Mouse (Mus musculus) forebrain, embryonic 12.5 days (tissue): ENCODE measurements around the gene 4930452B06Rik. TPM values are rescaled to one million over a fixed set of nuclear protein-coding genes. Genes with fewer than 3 reads are reported as not detected.

Experiments used
- ATAC-seq: fragments of 200-750 bp; cut with Nextera tagmentation; 2 replicates; pipeline ENCODE4 v1.8.0; 2017; ENCODE audit warnings: moderate TSS enrichment; ENCODE audit not compliant: low FRiP score
- H3K27ac ChIP-seq: fragments of 300-500 bp; sonication (generic); 2 replicates; pipeline ENCODE4 v1.5.1; 2016; ENCODE audit warnings: mild to moderate bottlenecking
- H3K27me3 ChIP-seq: fragments of 300-500 bp; sonication (generic); 2 replicates; pipeline ENCODE4 v1.6.1; 2016; ENCODE audit warnings: mild to moderate bottlenecking
- H3K36me3 ChIP-seq: fragments of 300-500 bp; sonication (generic); replicated peaks from 2 replicates; pipeline ENCODE4 v1.6.1; 2016; ENCODE audit warnings: mild to moderate bottlenecking
- H3K4me1 ChIP-seq: fragments of 300-500 bp; sonication (generic); 2 replicates; pipeline ENCODE4 v1.6.1; 2016
- H3K4me2 ChIP-seq: fragments of 300-500 bp; sonication (generic); 2 replicates; pipeline ENCODE4 v1.6.1; 2016; ENCODE audit warnings: mild to moderate bottlenecking, moderate library complexity
- H3K4me3 ChIP-seq: fragments of 300-500 bp; sonication (generic); replicated peaks from 2 replicates; pipeline ENCODE4 v1.5.1; 2016; ENCODE audit warnings: mild to moderate bottlenecking
- H3K9ac ChIP-seq: fragments of 300-500 bp; sonication (generic); 2 replicates; pipeline ENCODE4 v1.6.1; 2016; ENCODE audit warnings: mild to moderate bottlenecking
- H3K9me3 ChIP-seq: fragments of 300-500 bp; sonication (generic); 2 replicates; pipeline ENCODE4 v1.6.1; 2016
- WGBS: fragments of 180-500 bp; shearing (Covaris S2); methylation state at CpG from one replicate; pipeline ENCODE4 v1.1.7; 2016; 5-methylcytosine and 5-hydroxymethylcytosine counted together
- polyA plus RNA-seq: library from polyadenylated mRNA; unstranded; fragments of >200 nt; fragmentation: Nextera tagmentation; extraction: Ambion mirVana; gene quantifications from 2 replicates; pipeline ENCODE4 v1.2.1, GENCODE M21; 2016

Gene 4930452B06Rik
- polyA plus RNA-seq, 1 experiment from 2014 or later: 12.4 TPM

DNA sequence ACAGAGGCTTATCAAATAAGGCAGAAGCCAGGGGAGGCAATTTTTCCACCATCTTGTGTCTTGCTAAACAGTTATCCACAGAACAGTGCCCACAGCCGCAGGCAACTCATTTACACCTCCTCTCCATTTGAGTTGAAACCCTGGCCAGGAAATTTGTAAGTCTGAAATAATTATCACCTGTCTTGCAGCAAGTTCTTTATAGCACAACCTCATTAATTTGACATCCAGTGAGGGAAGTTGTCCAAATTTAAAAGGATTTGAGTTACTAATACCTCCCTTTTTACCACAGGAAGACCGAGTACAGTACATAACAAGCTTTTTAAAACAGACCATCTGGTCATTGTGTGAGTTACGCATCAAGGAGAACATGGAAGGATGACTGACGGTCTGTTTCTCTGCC is 154.8 kb downstream of the 4930452B06Rik start:
- Histone ChIP-seq H3K4me1 (no peaks in the 10 kb centered on the region), H3K4me2 (no peak overlapping the region), H3K9ac (no peak overlapping the region), H3K4me3 (no peak overlapping the region), H3K36me3 (no peaks in the 10 kb centered on the region), H3K9me3 (no peaks in the 10 kb centered on the region), H3K27ac (peak overlapping the region; percentile 80), H3K27me3 (no peaks in the 10 kb centered on the region)
- ATAC-seq: peak; percentile 53; the same call in 1 of the 2 replicates
- 47% methylated on average over 4 of the region's 4 CpGs for WGBS

DNA sequence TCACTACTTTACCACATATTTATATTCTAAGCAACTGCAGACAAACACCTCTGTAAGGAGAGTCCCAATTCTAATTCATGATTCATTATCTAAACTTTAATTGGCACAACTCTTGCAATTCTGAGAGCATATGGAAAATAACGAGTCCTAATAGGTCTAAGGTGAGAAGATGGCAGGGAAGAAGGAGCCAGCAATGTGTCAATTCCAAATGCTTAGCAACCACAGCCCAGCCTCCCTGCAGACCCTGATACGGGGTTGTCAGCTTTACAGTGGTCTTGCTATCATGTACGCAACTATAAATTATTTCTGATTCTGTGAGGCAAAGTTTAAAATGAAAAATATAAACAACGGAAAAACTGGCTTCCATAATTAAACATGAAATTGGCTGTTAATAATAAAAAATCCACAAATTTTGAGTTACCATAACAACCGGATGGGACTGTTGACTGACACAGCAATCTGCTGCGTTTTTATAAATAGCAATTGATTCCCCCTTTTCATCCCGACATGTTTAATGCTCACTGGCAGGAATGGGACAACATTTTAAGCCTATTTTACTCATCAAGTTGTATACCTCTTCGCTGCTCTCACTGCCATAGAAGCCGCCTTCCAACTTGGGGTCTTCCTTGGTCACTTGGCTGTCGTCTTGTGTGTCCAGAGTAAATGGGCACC is 155.6 kb downstream of the 4930452B06Rik start:
- ATAC-seq: no peak
- 80% methylated on average over 10 of the region's 10 CpGs for WGBS
- H3K4me1 ChIP-seq: no peaks in the 10 kb centered on the region
- no peaks in the 10 kb centered on the region for H3K27me3 ChIP-seq
- no peaks in the 10 kb centered on the region for H3K36me3 ChIP-seq
- no peak overlapping the region for H3K4me2 ChIP-seq
- H3K9ac ChIP-seq: no peak overlapping the region
- H3K27ac ChIP-seq: peak overlapping the region; percentile 80
- H3K4me3 ChIP-seq: no peak overlapping the region
- no peaks in the 10 kb centered on the region for H3K9me3 ChIP-seq

DNA sequence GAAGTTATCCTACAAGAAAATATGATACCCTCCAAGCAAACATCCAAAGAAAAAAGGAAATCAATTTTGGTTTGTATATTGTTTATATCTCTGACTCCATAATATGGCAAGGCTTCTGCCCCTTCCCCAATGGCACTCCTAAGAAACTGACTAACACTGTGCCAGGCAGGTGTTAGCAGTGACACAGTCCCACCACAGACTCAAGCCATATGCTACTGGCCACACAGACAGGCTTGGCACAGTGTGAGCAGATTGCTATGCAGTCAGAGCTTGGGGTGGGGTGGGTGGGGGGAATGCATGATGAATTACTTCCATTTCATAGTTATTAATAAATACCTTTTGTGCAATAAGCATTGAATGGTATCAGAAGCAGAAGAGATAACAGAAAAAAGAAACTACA is 157.4 kb downstream of the 4930452B06Rik start:
- Histone ChIP-seq H3K4me3 (no peak overlapping the region), H3K9me3 (no peaks in the 10 kb centered on the region), H3K27ac (no peak overlapping the region), H3K36me3 (no peaks in the 10 kb centered on the region), H3K4me2 (no peak overlapping the region), H3K4me1 (no peaks in the 10 kb centered on the region), H3K9ac (no peak overlapping the region), H3K27me3 (no peaks in the 10 kb centered on the region)
- peak; percentile 31; the same call in 1 of the 2 replicates for ATAC-seq

DNA sequence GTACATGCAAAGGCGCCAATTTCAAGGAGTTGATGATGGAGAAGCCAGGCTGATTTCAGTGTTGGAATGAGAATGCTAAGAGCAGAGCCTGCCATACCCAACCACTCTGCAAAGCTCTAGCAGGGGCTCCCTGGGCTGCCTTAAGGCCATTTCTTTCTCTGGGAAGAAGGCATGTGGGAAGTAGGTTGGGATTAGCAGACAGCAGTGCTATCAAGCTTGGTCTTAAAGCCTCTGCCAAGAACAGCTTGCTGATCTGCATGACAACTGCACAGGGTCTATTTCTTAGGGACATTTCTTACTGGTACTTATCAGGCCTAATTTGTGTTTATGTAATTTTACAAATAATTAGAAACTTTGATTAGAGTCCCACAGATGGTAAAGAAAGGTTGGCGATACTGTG is 161.8 kb downstream of the 4930452B06Rik start:
- Histone ChIP-seq H3K27ac (no peak overlapping the region), H3K4me2 (no peak overlapping the region), H3K9me3 (no peaks in the 10 kb centered on the region), H3K36me3 (no peaks in the 10 kb centered on the region), H3K27me3 (no peaks in the 10 kb centered on the region), H3K4me3 (no peak overlapping the region), H3K9ac (no peak overlapping the region), H3K4me1 (no peaks in the 10 kb centered on the region)
- 89% methylated on average over 2 of the region's 2 CpGs for WGBS
- ATAC-seq: no peak

DNA sequence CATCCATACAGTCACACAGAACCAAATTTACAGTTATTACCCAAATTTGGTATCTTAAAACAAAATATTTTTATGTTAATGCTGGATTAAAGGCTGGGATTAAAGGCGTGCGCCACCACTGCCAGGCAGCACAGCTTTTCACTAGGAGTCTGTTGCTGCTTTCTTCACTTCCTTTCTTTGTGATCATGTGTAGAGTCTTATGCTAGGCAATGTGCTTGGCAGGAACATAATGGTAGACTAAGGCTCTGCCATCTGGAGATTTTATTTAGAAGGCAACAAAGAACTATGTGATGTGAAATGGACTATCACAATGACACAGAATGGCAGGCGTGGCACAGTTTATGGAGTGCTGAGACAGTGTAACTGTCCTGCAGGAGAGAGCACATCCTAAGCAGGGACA is 162.7 kb downstream of the 4930452B06Rik start:
- Histone ChIP-seq H3K36me3 (no peaks in the 10 kb centered on the region), H3K9me3 (no peaks in the 10 kb centered on the region), H3K27me3 (no peaks in the 10 kb centered on the region), H3K27ac (no peak overlapping the region), H3K4me3 (no peak overlapping the region), H3K4me2 (no peak overlapping the region), H3K4me1 (no peaks in the 10 kb centered on the region), H3K9ac (no peak overlapping the region)
- ATAC-seq: no peak
- 89% methylated on average over 3 of the region's 3 CpGs for WGBS

DNA sequence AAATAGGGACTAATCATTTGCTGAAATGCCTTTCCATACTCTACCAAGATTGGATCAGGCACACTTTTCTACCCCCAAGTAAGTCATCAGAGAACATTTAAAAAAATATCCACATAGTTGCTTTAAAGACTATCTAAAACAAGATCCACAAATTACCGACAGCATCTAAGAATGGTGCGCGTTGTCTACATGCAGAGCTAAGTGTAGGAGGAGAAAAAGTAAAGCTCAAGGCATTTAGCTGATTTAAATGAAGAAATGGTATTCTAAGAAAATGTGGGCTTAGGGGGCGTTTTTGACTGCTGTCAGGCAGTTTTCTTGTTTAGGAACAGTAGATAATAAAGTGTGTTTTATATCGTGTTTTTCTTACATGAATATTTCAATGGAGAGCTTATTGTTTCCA is 163.5 kb downstream of the 4930452B06Rik start:
- H3K4me1 ChIP-seq: no peaks in the 10 kb centered on the region
- no peaks in the 10 kb centered on the region for H3K36me3 ChIP-seq
- H3K27ac ChIP-seq: no peak overlapping the region
- no peak overlapping the region for H3K4me2 ChIP-seq
- H3K27me3 ChIP-seq: no peaks in the 10 kb centered on the region
- ATAC-seq: no peak
- H3K4me3 ChIP-seq: no peak overlapping the region
- WGBS: 91% methylated on average over 5 of the region's 5 CpGs
- H3K9ac ChIP-seq: no peak overlapping the region
- H3K9me3 ChIP-seq: no peaks in the 10 kb centered on the region

DNA sequence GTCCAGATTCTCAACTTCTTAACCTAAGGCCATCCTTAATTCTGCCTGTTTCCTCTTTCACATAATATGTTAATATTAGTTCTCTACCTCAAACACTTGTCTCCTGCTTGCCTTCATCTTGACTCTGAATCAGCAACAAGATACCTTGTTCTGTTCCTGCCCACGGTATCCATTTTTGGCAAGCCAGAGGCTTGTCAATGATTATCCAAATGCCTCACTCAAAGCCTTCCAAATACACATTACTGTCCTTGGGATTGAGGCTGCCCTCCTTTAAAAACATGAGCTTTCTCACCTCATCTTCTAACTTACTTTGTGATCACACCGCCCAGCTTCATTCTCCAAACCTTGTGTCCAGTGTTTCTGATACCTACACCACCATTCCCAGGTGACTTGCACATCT is 170.3 kb downstream of the 4930452B06Rik start:
- no peak for ATAC-seq
- Histone ChIP-seq H3K27me3 (no peaks in the 10 kb centered on the region), H3K9ac (no peak overlapping the region), H3K36me3 (no peaks in the 10 kb centered on the region), H3K9me3 (no peaks in the 10 kb centered on the region), H3K4me3 (no peak overlapping the region), H3K4me1 (no peaks in the 10 kb centered on the region), H3K27ac (no peak overlapping the region), H3K4me2 (no peak overlapping the region)
- 94% methylated on average over 2 of the region's 2 CpGs for WGBS

DNA sequence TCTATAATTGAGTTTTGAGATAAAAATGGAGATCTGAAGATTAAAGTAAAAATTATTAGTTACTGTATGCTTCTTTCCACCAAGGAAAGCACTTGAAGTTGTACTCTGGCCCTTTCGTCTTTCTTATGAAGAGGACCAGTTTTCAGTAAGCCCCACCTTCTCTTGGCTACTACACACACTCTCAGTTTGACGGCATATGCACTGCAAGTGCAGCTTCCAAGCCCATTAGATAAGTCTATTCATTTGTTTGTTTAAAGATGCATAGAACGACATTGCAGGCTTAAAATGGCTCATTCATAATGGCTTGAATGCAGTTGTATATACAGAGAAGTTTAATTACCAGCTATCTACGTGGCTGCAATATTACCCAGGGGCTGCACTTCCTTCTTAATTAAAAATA is 171.1 kb downstream of the 4930452B06Rik start:
- no peak overlapping the region for H3K4me2 ChIP-seq
- H3K36me3 ChIP-seq: no peaks in the 10 kb centered on the region
- H3K27me3 ChIP-seq: no peaks in the 10 kb centered on the region
- H3K27ac ChIP-seq: no peak overlapping the region
- no peak for ATAC-seq
- WGBS: 46% methylated on average over 4 of the region's 4 CpGs
- no peaks in the 10 kb centered on the region for H3K4me1 ChIP-seq
- no peaks in the 10 kb centered on the region for H3K9me3 ChIP-seq
- no peak overlapping the region for H3K4me3 ChIP-seq
- H3K9ac ChIP-seq: no peak overlapping the region

DNA sequence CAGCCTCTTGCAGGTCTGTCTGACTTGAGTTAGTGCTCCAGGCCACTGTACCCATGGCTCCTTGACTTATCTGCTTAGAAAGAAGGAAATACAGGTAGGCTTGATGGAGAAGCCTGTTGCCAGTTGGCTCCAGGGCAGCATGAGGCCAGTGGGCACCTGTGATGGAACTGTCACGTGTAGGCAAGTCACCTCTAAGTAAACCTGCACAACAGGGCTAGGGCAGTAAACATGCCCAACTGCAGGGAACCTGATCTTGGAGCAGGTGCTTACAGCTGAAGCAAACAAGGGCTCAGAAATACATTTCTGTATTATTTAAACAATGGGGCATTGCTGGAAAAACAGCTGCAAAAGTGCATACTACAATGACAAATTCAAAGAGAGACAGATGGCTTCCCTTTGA is 171.8 kb downstream of the 4930452B06Rik start:
- H3K27me3 ChIP-seq: no peaks in the 10 kb centered on the region
- H3K4me1 ChIP-seq: no peaks in the 10 kb centered on the region
- H3K4me3 ChIP-seq: no peak overlapping the region
- no peak overlapping the region for H3K4me2 ChIP-seq
- H3K27ac ChIP-seq: no peak overlapping the region
- no peak for ATAC-seq
- 75% methylated on average over 1 of the region's 1 CpGs for WGBS
- no peaks in the 10 kb centered on the region for H3K36me3 ChIP-seq
- H3K9me3 ChIP-seq: no peaks in the 10 kb centered on the region
- no peak overlapping the region for H3K9ac ChIP-seq

DNA sequence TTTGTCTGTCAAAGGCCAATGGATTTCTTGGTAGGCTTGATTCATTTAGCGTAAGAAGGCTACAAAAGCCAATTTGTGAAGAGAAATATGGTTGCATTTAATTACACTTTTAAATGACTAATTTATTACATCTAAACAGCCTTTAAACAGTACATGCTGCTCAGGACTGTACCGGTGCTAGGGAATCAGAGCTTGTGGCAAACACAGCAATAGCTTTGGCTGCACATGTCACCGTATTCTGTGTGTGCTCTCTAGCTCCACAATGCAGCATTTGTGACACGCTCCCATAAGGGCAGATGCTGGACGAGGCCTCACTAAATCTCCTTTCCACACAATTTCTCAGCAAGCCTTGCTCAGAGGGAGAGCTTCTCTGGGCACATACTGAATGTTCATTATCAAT is 187.9 kb downstream of the 4930452B06Rik start:
- H3K4me1 ChIP-seq: 0 out of 2 replicates have a peak, but pooled peaks cover 7% of the 10 kb centered on the region
- H3K9ac ChIP-seq: no peak overlapping the region
- no peaks in the 10 kb centered on the region for H3K27me3 ChIP-seq
- no peak overlapping the region for H3K4me2 ChIP-seq
- H3K36me3 ChIP-seq: no peaks in the 10 kb centered on the region
- ATAC-seq: no peak
- 62% methylated on average over 5 of the region's 5 CpGs for WGBS
- no peaks in the 10 kb centered on the region for H3K9me3 ChIP-seq
- H3K27ac ChIP-seq: no peak overlapping the region
- no peak overlapping the region for H3K4me3 ChIP-seq

DNA sequence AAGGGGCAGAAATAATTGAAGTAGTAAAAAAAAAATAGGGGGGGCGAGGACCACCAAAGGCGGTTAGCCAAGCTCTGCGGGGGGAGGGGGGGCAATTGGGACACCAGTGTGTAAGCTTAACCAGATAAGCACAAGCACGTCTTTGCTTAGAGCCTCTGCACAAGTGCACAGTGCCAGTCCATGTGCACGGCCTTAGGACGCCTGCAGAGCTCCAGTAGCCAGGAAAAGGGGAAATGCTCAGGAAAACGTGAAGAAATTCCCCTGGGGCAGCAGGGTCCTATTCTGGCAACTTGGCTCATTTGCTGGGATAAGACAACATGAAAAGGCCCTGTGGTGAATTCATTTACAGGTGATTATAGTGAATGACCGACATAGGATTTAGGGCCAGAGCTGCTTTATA is 188.7 kb downstream of the 4930452B06Rik start:
- Histone ChIP-seq H3K36me3 (no peaks in the 10 kb centered on the region), H3K4me1 (0 out of 2 replicates have a peak, but pooled peaks cover 7% of the 10 kb centered on the region), H3K4me3 (no peak overlapping the region), H3K27ac (no peak overlapping the region), H3K9ac (no peak overlapping the region), H3K27me3 (no peaks in the 10 kb centered on the region), H3K9me3 (no peaks in the 10 kb centered on the region), H3K4me2 (no peak overlapping the region)
- ATAC-seq: 0 out of 2 replicates have a peak, but pooled peaks have one; percentile 33
- WGBS: 48% methylated on average over 8 of the region's 8 CpGs

DNA sequence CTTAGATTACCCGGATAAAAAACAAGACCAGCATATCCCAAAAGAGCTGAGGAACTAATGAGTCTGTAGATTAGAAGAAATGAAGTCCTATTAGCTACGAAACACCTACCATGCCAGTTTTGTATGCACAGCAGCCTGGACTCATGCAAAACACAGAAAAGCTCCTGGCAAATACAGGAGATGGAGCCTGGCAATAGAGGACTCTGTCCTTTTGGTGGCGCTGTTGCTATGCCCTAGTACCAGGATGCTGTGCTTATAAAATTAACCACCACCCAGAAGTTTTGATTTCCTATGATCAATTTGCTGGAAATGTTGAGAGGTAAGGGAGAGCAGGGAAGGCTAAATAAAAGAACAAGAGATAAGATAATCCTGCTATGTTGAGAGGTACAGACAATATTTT is 189.4 kb downstream of the 4930452B06Rik start:
- Histone ChIP-seq H3K4me2 (no peak overlapping the region), H3K4me1 (0 out of 2 replicates have a peak, but pooled peaks cover 7% of the 10 kb centered on the region), H3K27me3 (no peaks in the 10 kb centered on the region), H3K9me3 (no peaks in the 10 kb centered on the region), H3K4me3 (no peak overlapping the region), H3K36me3 (no peaks in the 10 kb centered on the region), H3K9ac (no peak overlapping the region), H3K27ac (no peak overlapping the region)
- 67% methylated on average over 3 of the region's 3 CpGs for WGBS
- peak; percentile 52; the same call in 1 of the 2 replicates for ATAC-seq

DNA sequence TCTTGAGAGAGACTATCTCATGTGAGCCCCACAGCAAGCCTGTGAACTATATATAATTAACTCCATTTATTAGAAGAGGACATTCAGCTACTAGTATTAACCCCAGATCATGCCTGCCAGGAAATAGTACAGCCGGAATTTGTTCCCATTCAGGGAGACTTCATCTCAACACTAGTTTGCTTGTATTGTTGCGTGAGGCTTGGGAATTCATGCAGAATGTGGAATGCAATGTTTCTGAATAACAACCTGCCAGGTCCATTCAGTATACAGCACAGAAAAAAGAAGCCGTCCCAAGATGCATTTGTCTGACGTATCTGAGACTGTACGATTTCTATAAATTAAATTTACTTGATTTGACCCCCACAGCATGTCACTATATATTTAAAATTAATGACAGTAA is 190.2 kb downstream of the 4930452B06Rik start:
- Histone ChIP-seq H3K9ac (no peak overlapping the region), H3K27me3 (no peaks in the 10 kb centered on the region), H3K4me2 (no peak overlapping the region), H3K36me3 (no peaks in the 10 kb centered on the region), H3K4me1 (0 out of 2 replicates have a peak, but pooled peaks cover 7% of the 10 kb centered on the region), H3K4me3 (no peak overlapping the region), H3K9me3 (no peaks in the 10 kb centered on the region), H3K27ac (no peak overlapping the region)
- no peak for ATAC-seq
- 47% methylated on average over 5 of the region's 5 CpGs for WGBS
